Mouse (Mus musculus) monocyte, adult 59 days (primary cell): ENCODE data around the gene Tnfsf12. TPM values are rescaled to one million over a fixed set of nuclear protein-coding genes. Genes with fewer than 3 reads are reported as not detected.

Experiments used
- total RNA-seq, 2 experiments: library from RNA; stranded (reverse); gene quantifications; one replicate each; pipeline ENCODE4 v1.2.4; 2023

Gene Tnfsf12
- total RNA-seq = 10 to 100 TPM; 66.6 to 77.0 TPM

GRCm38 (mm10) chr11:69695361-69696181, at the start of gene Tnfsf12, which contains the start of gene Tnfsfm13:
Gene Tnfsf12, minus strand, starts transcription at chr11:69695849.
Gene Tnfsfm13, minus strand, starts transcription at chr11:69696098.

GRCm38 (mm10) chr11:69685526-69686148, 10.0 kb downstream of the Tnfsf12 start, which contains the start of gene Tnfsf13:
Gene Tnfsf13, minus strand, starts transcription at chr11:69685784.

GRCm38 (mm10) chr11:69681314-69682208, 14.1 kb downstream of the Tnfsf12 start, which contains the start of gene Senp3:
Gene Senp3, minus strand, starts transcription at chr11:69682084.

DNA sequence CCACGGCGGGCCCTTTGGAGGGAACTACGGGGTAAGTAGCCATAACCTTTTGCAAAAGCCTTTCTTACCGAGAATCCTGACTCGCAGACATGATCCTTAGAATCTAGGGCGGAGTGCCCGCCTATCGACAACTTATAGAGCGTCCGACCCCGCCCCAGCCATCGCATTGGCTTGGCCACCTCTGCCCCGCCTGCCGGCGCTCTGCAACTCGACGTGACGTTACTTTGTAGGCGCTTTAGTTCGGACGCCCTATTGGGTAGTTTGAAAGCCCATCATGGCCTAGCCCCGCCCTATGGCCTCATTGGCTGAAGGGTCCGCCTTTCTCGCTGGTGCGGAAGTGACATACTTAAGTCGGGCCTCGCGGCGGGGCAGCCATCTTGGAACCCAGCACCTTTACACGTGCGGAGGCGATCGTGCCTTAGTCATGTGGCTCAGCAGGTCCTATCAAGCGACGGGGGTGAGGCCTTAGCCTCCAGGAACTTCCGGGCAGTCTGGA, 23.4 kb downstream of the Tnfsf12 start, which contains the start of gene Eif4a1:
Gene Eif4a1, minus strand, starts transcription at position 213 of the 496 bp plus-strand sequence.

GRCm38 (mm10) chr11:69665961-69666664, 29.5 kb downstream of the Tnfsf12 start, which contains the start of gene Cd68:
Gene Cd68, minus strand, starts transcription at chr11:69666153.

DNA sequence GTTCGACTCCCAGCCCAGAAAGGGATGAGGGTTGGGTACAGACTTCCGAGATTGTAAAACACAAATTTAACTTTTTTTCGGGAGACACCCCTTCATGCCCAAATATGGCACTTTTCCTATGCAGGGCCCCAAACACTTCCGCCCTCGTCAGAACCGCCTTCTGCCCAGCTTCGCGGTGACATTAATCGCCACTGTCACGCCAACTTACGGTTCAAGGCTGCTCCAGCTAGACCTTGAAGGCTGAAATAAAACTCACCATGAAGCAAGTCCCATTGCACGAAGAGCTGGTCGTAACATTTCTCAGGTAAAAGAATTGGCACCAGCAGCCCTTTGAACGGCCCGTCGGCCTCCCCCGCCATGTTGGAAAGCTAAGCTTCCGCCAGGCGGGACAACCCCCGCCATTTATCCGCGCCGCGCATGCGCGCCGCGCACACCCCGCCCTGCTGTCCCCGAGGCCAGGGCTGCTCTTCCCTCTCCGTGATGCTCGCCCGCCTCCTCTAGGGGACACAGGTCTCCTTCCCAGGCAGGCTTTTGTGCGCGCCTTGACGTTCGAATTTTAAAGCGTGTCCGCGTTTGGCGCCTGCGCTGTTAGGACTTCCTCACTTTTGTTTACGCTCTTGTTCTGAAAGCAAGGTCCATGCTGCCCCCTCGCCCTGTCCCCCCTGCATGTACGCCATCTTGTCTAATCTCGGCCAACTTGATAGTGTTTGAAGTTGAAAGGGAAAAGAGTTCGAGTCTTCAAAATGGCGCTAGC, 33.3 kb downstream of the Tnfsf12 start, which contains the start of gene Mpdu1:
Gene Mpdu1, minus strand, starts transcription at position 430 of the 754 bp plus-strand sequence.

DNA sequence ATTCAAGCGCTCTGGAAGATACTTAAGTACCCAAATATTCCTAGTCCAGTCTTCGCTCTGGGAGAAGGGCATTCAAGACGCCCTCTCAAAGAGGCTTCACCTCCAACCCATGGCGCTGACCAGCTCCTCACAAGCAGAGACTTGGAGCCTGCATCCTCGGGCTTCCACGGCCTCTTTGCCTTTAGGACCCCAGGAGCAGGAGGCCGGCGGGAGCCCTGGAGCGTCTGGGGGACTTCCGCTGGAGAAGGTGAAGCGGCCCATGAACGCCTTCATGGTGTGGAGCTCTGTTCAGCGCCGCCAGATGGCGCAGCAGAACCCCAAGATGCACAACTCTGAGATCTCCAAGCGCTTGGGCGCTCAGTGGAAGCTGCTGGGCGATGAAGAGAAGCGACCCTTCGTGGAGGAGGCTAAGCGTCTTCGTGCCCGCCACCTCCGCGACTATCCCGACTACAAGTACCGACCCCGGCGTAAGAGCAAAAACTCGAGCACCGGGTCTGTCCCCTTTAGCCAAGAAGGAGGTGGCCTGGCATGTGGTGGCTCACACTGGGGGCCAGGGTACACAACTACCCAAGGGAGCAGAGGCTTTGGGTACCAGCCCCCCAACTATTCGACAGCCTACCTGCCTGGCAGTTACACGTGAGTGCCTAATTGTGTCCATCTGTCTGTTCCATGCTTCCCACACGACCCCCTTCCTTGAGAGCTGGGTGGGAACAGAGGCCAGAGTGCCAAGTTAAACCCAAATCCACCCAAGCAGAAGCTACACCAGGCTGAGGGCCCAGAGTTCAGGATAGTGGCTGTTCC, 40.2 kb downstream of the Tnfsf12 start, which contains the start of gene Sox15:
Gene Sox15, plus strand, starts transcription at position 51 of the 801 bp plus-strand sequence.

Other genes starting within 250 kb of the Tnfsf12 start
- gene Dnah2, start 146.7 kb downstream of the Tnfsf12 start, total RNA-seq = 10 to 100 TPM; 35.0 to 38.9 TPM
- gene Efnb3, start 135.6 kb downstream of the Tnfsf12 start, total RNA-seq = under 1 TPM; 0.63 to 0.70 TPM
- gene Wrap53, start 115.6 kb downstream of the Tnfsf12 start, total RNA-seq = 1 to 10 TPM; 6.8 to 8.1 TPM
- 10 to 100 TPM; 79.2 to 81.1 TPM for gene Trp53, start 115.5 kb downstream of the Tnfsf12 start, total RNA-seq
- gene Atp1b2, start 89.9 kb downstream of the Tnfsf12 start, total RNA-seq = under 1 TPM in 1 of 2 experiments, not detected in 1; 0.24 TPM
- gene Shbg, start 77.9 kb downstream of the Tnfsf12 start, total RNA-seq = not detected
- gene Sat2, start 73.8 kb downstream of the Tnfsf12 start, total RNA-seq = 1 to 10 TPM in 1 of 2 experiments, not detected in 1; 1.8 TPM
- 10 to 100 TPM; 68.3 to 68.4 TPM for gene Fxr2, start 62.9 kb downstream of the Tnfsf12 start, total RNA-seq
- gene Sox15, start 40.5 kb downstream of the Tnfsf12 start, total RNA-seq = under 1 TPM in 1 of 2 experiments, not detected in 1; 0.64 TPM
- 10 to 100 TPM; 73.1 to 74.9 TPM for gene Mpdu1, start 33.2 kb downstream of the Tnfsf12 start, total RNA-seq
- gene Cd68, start 29.7 kb downstream of the Tnfsf12 start, total RNA-seq = 100 to 1,000 TPM; 685 to 696 TPM
- gene Eif4a1, start 23.4 kb downstream of the Tnfsf12 start, total RNA-seq = 100 to 1,000 TPM; 892 to 975 TPM
- 100 to 1,000 TPM; 109 to 116 TPM for gene Senp3, start 13.8 kb downstream of the Tnfsf12 start, total RNA-seq
- 10 to 100 TPM; 63.1 to 66.0 TPM for gene Tnfsf13, start 10.1 kb downstream of the Tnfsf12 start, total RNA-seq
- 10 to 100 TPM; 23.6 to 27.1 TPM for gene Tnfsfm13, start 249 bp upstream of the Tnfsf12 start, total RNA-seq
- gene Polr2a, start 62.8 kb upstream of the Tnfsf12 start, total RNA-seq = 100 to 1,000 TPM; 114 to 142 TPM
- not detected for gene Slc35g3, start 66.1 kb upstream of the Tnfsf12 start, total RNA-seq
- gene Zbtb4, start 70.1 kb upstream of the Tnfsf12 start, total RNA-seq = 10 to 100 TPM; 16.0 to 20.0 TPM
- under 1 TPM; 0.45 to 0.49 TPM for gene Chrnb1, start 100.1 kb upstream of the Tnfsf12 start, total RNA-seq
- 1 to 10 TPM in 1 of 2 experiments, under 1 TPM in 1; 0.76 to 1.3 TPM for gene Fgf11, start 106.0 kb upstream of the Tnfsf12 start, total RNA-seq
- not detected for gene Tmem102, start 109.8 kb upstream of the Tnfsf12 start, total RNA-seq
- gene Gm39566, start 119.4 kb upstream of the Tnfsf12 start, total RNA-seq = not detected
- not detected for gene Spem2, start 122.6 kb upstream of the Tnfsf12 start, total RNA-seq
- not detected for gene Spem1, start 126.3 kb upstream of the Tnfsf12 start, total RNA-seq
- 1 to 10 TPM; 1.9 to 2.6 TPM for gene Nlgn2, start 141.9 kb upstream of the Tnfsf12 start, total RNA-seq
- 100 to 1,000 TPM; 100 to 117 TPM for gene Tmem256, start 142.7 kb upstream of the Tnfsf12 start, total RNA-seq
- 10 to 100 TPM; 39.8 to 43.6 TPM for gene Plscr3, start 150.5 kb upstream of the Tnfsf12 start, total RNA-seq
- not detected for gene Tnk1, start 162.9 kb upstream of the Tnfsf12 start, total RNA-seq
- gene Tmem95, start 182.2 kb upstream of the Tnfsf12 start, total RNA-seq = not detected
- gene Kctd11, start 185.6 kb upstream of the Tnfsf12 start, total RNA-seq = 1 to 10 TPM; 6.0 TPM
- gene Acap1, start 199.7 kb upstream of the Tnfsf12 start, total RNA-seq = 10 to 100 TPM; 10.4 to 12.2 TPM
- under 1 TPM; 0.31 to 0.49 TPM for gene 2810408A11Rik, start 205.1 kb upstream of the Tnfsf12 start, total RNA-seq
- 10 to 100 TPM; 30.0 to 30.4 TPM for gene Neurl4, start 205.2 kb upstream of the Tnfsf12 start, total RNA-seq
- gene Gps2, start 218.0 kb upstream of the Tnfsf12 start, total RNA-seq = 100 to 1,000 TPM; 110 to 112 TPM
- 100 to 1,000 TPM; 407 to 410 TPM for gene Eif5a, start 226.1 kb upstream of the Tnfsf12 start, total RNA-seq
- 1 to 10 TPM in 1 of 2 experiments, not detected in 1; 1.6 TPM for gene Ybx2, start 239.9 kb upstream of the Tnfsf12 start, total RNA-seq